Mouse (Mus musculus): Measurements from ENCODE around the gene Fmnl2.

Gene Fmnl2

DNA sequence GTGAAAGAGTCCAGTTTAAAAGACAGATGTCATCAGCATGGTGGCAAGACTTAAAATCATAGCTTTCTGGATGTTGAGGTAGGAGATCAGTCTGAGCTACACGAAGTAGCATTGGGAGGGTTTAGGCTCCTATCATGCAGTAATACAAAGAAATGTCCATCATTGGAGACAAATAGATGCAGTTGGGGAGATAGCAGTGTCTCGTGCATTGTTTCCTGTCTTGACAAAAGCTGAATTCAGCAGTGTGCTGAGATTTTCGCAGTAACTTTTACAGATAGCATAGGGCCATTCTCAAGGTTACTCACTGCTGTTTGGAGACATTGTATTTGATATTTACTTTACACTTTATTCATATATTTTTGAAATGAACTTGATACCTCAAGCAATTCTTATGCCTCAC, 128.7 kb downstream of the Fmnl2 start:
- DNase-seq (ENCODE audit: low spot score in 2 of 2) = no peak

DNA sequence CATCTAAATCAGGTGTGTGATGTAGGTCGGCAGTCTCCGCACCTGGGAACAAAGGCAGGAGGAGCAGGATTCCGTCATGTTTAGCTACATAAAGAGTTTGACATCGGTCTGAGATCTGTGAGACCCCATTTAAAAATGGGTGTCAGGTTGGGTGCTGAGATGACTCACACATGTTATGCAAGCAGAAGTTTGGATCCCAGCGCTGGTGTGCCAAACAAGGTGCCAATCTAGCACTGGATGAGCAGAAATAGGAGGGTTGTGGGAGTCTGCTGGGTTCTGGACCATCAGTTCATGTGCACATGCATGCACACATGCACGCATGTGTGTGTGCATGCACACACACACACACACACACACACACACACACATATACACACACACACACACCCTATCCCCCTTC, 129.4 kb downstream of the Fmnl2 start:
- DNase-seq (ENCODE audit: low spot score in 2 of 2) = no peak

DNA sequence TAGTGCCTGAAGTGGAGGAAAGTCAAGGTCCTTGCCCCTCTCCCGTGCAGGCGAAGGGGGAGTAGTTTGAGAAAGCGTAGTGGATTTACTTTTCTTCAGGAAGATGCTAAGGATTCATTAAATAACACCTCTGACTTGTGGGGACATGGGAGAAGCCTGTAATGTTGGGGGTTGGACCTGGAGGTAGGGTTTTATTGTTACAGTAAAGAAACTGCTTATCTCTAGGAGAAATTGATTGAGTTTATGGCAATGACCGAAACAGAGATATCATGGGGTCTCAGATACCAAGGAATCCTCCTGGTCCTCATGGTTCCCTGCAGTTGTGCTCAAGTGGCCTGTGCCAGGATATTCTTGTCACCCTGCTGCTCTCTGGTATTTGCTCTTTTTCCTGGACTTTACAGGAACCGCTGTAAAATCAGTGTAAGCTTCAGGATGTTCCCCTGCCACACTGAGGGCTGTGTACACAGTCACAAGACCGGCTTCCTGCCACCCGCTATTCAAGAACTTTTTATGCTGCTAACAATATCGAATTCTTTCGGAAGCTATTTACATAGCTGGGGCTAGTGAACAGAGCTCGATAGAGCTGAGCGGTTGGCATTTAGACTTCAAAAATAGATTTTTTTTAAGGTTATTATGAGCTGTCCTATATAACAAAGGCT, 130.1 kb downstream of the Fmnl2 start:
- no peak for DNase-seq (ENCODE audit: low spot score in 2 of 2)

DNA sequence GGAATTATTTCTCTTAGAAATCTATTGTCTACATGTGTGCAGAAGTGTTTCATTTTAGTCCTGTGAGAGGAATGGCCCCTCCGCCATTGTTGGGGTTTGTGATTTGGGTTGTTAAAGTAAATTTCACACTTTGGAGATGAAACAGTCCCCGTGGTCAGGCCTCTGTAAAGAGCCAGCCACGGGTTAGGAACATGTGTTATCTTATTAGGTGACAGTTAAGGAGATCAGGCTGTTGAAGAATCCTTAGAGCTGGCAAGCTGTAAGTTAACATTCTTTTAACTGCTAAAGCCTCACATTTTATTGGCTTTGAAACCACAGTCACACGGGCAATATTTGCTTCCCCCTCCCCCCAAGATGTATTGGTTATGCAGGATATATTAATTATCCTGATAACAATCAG, 131.7 kb downstream of the Fmnl2 start:
- no peak for DNase-seq (ENCODE audit: low spot score in 2 of 2)

DNA sequence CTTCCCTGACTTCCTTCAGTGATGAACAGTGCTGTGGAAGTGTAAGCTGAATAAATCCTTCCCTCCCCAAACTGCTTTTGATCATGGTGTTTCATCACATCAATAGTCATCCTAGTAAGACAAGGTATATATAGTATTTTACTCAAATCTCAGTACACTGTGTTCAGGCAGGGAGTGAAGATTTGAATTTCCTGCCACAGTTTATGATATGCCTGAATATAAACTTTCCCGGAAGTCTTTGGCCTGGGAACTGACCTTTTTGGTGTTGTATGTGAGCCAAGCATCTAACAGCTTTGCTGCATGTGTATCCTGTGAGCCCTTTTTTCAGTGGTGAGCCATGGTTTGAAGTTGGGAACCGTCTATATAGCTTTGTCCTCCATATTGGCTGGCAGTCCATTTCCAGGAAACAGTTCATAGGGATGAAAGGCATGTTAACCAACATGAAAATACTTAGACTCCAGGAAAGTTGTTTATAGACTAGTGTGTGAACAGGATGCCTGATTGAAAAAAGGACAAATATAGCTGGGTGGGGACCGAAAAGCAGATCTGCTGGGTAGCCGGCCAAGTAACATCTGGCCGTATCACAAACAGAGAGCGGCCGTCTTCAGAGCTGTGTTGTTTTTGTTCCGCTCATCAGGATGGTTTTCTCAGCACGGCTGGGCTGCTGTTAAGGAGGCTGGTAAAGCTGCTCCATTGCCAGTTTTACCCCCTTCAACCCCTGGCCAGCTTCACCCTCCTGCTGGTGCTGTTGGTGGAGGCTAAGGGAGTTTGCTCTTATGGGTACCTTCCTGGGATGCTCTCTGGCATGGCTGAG, 133.4 kb downstream of the Fmnl2 start:
- no peak for DNase-seq (ENCODE audit: low spot score in 2 of 2)

DNA sequence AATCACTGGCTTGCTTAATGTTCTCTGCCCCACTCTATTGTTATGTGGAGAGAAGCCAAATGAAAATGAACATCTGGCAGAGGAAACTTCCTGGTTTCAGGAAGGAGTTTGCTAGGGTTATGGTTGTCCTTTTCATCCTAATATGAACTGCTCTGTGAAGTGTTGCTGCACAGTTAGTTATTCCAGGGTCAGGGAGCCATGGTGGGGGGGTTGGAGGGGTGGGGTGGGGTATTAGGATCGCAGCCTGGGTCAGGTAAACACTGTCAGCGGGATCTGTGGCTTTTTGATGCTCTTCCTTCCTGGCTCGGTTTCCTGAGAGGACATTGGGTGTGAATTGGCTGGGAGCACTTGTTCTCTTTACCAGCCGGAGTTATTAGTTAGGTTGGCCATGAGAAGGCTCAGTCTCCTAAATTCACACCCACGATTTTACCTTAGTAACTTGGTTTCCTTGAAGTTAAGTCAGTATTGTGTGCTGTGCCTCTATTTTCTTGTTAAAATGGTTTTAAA, 134.1 kb downstream of the Fmnl2 start:
- no peak for DNase-seq (ENCODE audit: low spot score in 2 of 2)

DNA sequence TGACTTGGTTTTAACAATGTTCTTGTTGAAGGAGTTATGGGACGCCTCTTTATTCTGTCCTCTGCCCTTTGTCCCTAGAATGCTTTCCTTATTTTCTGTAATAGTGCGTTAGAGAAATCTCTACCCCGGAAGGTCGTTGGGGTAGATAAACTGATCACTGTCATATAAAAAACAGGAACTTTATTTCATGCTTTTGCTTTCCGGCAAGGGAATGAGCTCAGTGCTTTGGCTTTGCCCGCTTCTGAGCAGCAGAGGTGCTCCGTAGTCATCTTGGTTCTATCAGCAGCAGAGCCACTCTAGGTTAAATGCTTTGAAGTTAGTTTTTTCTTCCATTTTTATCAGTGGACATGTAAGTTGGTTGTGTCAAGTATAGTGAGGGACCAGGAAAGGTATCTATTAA, 135.6 kb downstream of the Fmnl2 start:
- DNase-seq (ENCODE audit: low spot score in 2 of 2) = no peak

DNA sequence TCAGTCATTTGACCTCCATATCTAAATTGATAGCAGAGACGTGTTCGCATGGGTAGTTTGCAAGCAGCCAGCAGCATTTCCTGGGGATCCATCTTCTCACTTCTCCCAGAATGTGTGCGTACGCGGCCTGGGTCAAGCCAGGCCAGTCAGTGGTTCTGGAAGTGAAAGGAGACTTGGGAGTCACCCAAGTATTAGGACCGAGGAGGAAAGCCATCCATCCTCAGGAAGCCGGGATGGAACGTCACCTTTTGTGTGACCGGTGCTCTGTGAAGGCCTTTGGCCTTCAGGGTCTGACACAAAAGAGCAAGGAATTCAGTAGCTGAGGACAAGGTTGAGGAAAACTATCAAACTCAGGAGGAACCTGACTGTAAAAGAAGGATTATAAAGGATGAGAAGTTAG, 136.9 kb downstream of the Fmnl2 start:
- DNase-seq (ENCODE audit: low spot score in 2 of 2) = no peak

DNA sequence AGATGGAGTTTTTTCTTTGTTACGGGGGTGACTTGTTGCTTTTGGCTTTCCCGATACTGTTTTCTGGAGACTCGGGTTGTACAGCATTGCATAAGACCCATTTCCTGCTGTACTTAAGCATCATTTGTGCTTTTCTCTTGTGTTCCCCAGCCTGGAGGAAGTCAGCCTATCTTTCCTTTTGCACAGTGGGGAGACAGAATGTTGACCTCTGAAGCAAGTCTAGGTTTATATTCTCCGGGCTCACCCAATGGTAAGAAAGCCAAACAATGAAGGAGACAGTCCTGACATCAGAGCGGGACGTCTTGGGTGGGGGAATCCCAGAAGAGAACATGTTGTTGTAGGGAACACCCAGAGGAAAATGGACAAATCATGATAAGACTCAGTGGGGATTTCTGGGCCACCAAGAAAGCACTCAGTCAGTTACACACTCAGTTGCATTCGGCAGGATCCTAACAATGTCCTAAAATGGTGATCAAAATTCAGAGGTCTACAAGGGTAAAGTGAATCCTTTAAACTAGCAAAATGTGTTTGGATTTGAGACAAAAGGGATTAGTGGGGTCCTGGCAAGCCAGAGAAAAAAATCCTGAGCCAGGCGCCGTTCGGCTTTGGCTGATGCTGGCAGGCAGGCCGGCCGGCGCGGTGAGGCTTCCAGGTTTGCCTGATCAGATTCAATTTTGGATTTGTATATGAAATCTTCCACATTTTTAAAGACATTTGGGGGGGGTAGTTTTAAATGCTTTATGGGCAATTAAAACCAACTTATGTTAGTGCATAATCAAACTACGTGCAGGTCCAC, 140.5 kb downstream of the Fmnl2 start:
- no peak for DNase-seq (ENCODE audit: low spot score in 2 of 2)

DNA sequence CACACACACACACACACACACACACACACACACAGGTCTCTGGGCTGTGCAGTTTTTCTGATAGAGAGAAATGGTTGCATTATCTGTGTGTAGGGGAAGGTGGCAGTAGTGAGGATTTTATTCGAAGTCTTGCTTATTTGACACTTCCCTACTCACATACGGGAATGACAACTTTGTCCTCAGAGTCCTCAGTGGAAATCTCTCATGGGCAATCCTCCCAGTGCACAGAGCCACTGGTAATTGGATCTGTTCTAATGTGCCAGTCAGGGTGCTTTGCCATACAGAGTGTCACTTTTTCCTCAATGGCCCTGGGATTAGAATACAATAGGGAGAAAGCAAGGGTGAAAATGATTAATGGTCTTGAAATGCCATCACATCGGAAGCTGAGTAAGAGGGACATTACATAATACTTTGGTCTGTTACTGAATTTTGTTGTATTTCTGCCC, 141.9 kb downstream of the Fmnl2 start:
- no peak for DNase-seq (ENCODE audit: low spot score in 2 of 2)

DNA sequence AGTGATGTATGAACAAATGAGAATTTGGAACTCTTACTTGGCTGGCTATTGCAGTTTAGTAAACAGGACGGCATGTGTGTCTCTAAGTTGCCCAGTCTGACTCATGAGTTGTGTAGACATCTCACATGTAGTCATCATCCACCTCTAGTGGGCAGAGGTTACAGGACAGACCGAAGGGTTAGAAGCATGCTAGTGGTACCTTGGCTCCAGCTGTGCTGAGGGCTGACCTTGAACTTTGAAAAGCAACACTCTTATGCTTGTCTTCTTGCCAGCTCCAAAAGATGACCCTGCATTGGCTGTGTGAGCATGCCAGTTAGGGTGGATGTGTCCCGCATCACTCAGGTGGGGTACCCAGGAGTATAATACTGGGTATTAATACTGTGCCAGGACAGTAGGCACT, 142.8 kb downstream of the Fmnl2 start:
- no peak for DNase-seq (ENCODE audit: low spot score in 2 of 2)

DNA sequence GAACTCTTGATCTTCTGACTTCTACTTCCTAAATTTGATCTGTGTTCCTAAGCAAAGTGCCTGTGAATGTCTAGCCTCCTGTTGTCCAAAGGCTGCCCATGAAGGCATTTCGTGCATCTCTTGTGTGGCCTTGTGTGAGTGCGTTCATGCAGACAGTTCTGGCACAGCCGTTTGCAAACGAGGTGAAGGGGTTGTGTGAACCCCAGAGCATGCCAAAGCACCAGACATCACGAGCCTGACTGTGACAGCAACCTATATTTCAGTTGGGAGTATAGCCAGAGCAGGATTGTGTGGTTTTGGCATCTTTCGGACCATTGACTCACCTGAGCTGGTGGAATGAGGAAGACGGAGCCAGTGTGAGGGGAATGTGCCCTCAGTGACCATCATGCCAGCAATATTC, 148.5 kb downstream of the Fmnl2 start:
- DNase-seq (ENCODE audit: low spot score in 2 of 2) = no peak

DNA sequence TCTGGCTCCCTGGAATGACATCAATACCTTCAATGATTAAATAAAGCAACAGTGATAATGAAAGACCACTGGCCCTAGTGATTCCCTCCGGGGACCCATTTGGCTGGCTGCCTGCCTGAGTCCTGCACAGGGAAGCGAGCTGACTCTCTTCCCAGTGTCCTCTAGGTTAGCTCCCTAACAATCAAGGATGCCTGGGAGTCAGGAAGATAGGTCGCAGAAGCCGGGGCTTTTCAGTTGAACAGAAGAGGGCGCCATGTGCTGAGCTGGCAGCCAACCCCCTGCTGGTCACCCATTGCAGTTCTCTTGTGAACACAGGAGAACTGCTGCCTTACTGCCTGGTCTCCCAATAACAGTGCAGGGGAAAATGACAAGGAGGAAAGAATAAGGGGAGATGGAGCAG, 149.5 kb downstream of the Fmnl2 start:
- peak in 1 of 2 experiments; percentile 61 for DNase-seq (ENCODE audit: low spot score in 2 of 2)

DNA sequence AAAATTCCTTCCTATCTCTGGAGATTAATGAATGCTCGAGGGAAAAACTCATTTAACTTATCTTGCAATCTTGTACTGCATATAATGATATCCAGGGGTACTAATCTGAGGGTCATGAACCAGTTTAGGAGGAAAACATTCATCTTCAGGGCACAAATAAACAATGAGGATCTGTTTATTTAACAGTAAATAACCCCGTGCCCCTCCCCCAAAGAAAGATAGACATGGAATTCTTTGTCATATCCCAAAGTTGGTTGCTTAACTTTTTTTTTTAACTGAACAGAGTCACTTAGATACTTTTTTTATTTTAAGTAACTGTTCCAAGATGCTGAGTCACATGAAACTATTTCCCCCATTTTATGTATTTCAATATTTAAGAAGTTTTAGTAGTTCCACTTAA, 155.4 kb downstream of the Fmnl2 start:
- no peak for DNase-seq (ENCODE audit: low spot score in 2 of 2)

DNA sequence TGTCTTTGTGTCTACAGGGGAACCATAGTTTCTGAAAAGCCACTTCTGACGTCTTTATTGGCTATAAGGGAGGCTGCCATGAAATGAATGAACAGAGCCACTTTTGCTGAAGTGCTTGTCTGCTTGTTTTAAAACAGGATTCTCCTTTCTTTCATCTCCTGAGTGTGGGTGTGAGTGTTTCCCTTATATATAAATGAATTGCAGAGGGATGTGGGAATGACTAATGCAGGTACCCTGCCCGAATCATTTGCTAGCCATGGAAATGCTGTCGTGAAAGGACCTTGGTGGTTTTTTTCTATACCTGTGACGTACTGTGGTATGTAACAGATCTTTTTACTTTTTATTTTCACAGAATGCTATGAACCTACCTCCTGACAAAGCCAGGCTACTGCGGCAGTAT, 156.8 kb downstream of the Fmnl2 start:
- no peak for DNase-seq (ENCODE audit: low spot score in 2 of 2)

DNA sequence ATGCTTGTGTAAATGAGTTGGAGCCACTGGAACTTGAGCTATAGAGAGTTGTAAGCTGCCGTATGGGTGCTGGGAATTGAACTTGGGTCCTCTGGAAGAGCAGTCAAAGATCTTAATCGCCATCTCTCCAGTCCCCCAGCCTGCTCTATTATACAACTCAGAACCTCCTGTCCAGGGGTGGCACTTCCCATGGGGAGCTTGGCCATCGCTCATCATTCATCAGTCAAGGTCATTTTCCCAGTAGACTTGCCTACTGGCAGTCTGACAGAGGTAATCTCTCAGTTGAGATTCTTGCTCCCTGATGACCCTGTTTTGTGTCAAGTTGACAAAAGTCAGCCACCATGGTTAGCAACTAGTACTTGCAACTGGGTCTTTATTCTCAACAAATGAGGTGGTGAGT, 165.3 kb downstream of the Fmnl2 start:
- DNase-seq (ENCODE audit: low spot score in 2 of 2) = no peak

DNA sequence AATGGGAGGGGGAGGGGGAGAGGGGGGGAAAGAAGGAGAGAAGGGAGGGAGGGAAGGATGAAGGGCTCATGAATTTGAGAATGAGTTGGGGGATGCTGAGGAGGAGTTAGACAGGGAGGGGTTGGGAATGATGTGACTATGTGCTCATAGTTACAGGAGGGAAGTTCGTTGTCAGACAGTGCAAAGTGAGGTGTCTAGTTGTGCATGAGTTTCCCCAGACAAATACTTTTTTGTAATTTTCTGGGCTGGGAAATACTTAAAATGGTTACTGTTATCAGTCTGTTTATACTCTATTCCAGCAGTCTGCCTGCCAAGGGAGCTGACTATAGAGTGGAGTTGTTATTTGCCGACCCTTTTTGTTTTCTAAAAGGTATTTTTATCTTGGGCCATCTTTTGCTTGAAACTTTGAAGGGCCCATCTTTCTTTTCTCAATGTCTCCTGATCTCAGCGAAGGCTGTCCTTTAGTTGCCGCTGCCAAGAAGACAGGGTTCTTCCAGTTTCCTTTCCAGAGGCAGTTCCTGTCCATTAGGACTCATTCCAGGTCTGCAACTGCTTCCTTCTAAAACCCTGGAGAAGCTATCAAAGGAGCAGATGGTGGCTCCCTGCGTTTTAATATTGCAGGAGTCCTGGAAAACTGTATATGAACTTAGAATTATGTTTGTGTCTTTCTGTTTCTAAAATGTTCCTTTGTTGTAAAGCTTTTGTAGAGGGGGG, 168.6 kb downstream of the Fmnl2 start:
- no peak for DNase-seq (ENCODE audit: low spot score in 2 of 2)

DNA sequence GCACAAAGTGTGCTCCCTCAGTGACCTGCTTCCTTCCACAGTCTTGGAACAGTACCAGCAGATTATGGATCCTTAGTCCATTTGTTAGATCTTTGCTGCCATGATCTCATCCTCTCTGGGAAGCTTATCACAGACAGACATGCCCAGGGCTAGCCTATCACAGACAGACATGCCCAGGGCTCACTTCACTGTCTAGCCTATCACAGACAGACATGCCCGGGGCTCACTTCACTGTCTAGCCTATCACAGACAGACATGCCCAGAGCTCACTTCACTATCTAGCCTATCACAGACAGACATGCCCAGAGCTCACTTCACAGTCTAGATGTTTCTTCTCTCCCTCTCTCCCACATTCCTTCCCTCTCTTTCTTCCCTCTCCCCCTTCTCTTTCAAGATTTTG, 171.2 kb downstream of the Fmnl2 start:
- DNase-seq (ENCODE audit: low spot score in 2 of 2) = no peak

DNA sequence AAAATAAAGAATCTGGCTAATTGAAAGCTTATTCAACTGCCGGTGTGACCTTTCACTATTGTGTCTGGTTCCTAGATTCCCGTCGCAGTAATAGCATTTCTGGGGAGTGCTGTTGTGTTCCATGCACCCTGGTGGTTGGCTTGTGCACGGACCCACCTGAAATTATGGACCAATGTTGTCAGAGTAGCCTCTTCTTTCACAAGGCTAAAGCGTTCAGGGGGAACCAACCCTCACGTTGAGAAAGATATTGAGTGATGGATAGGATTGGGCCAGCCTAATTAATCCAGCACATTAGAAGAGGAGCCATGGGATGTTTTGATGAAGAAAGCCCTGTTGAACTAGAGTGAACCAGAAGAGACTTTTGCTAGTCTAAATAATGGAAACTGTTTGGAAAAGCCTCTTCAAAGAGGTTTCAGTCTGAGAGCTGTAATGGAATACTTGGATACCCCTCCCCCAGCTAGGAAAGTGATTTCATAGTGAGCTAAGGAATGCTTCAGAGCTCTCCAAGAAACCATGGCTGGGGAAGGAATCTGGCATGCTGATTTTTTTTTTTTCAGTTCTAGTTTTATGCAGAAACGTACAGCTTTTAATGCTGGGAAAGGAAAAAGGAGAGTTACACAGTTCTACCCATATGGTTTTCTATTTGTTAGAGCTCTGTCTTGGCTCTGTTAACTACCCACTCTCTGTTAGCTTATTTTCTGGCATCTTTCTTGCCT, 172.2 kb downstream of the Fmnl2 start:
- no peak for DNase-seq (ENCODE audit: low spot score in 2 of 2)

DNA sequence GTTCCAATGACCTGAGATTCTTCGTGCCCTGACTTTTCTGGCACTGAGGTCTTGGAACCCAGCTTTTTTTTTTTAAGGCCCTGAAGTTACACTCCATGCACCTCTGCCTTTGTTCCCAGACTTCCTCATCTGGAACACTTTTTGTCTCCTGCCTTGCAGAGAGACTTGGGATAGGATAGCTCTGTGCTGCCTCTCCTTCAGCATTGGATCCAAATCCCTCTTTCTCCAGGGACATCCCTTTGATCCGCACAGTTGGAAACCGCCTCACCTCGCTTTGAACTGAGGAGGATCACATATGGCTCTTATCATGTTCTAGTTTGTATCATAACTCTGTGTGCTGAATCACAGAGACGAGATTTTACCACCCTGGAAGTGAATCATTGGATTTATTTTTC, 172.8 kb downstream of the Fmnl2 start:
- DNase-seq (ENCODE audit: low spot score in 2 of 2) = no peak

DNA sequence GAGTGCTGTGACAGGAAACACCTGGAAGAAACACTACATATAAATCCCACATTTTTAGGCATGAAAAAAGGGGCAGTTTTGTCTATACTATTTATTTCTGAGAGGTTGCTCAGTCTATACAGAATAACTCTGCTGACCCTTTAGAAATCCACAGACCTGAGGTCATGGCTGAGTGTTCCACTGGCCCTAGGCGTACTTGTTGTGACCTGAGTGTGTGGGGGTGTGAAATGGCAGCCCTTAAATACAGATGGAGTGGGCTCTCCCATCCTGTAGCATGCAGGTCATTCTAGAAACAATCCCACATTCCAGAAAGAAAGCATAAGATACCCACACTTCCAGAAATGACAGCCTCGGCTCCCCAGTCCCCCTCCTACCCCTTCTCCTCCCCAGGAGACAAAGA, 180.6 kb downstream of the Fmnl2 start:
- no peak for DNase-seq (ENCODE audit: low spot score in 2 of 2)

Measured in urinary bladder, postnatal 4 days (tissue).